Mouse (Mus musculus) midbrain, postnatal 0 days (tissue): ENCODE measurements at regions not wholly inside any gene's neighbourhood (a gene's known extent, or its start where the extent isn't known, plus 50 kb on each side); places are given as distances from the start of the nearest gene placed in this dataset.
A peak's percentile ranks its signal among the peaks of the same experiment; 100 is the strongest.

Experiments
- ATAC-seq: fragments of 200-750 bp; cut with Nextera tagmentation; 2 replicates; pipeline ENCODE4 v1.8.0; 2017; ENCODE audit warnings: moderate number of reproducible peaks, mild to moderate bottlenecking, moderate TSS enrichment, moderate library complexity; ENCODE audit not compliant: low FRiP score
- DNase-seq: peaks from one replicate; pipeline ENCODE4 v3.0.0-alpha.2; 2015; ENCODE audit warnings: low spot score
- H3K27ac ChIP-seq: fragments of 300-500 bp; sonication (generic); 2 replicates; pipeline ENCODE4 v1.5.1; 2014; ENCODE audit warnings: low read depth, mild to moderate bottlenecking, low read length, mixed read lengths
- H3K27me3 ChIP-seq: fragments of 300-500 bp; sonication (generic); 2 replicates; pipeline ENCODE4 v1.6.1; 2014; ENCODE audit warnings: low read length, control low read depth, mixed read lengths; ENCODE audit not compliant: insufficient read depth
- H3K36me3 ChIP-seq: fragments of 300-500 bp; sonication (generic); 2 replicates; pipeline ENCODE4 v1.6.1; 2014; ENCODE audit warnings: low read length, control low read depth, mixed read lengths; ENCODE audit not compliant: insufficient read depth
- H3K4me1 ChIP-seq: fragments of 300-500 bp; sonication (generic); 2 replicates; pipeline ENCODE4 v1.6.1; 2014; ENCODE audit warnings: mild to moderate bottlenecking, control low read depth, antibody characterized with exemption, low read length, mixed read lengths; ENCODE audit not compliant: insufficient read depth
- H3K4me2 ChIP-seq: fragments of 300-500 bp; sonication (generic); 2 replicates; pipeline ENCODE4 v1.6.1; 2014; ENCODE audit warnings: low read depth, mild to moderate bottlenecking, low read length, mixed read lengths; ENCODE audit not compliant: poor library complexity, severe bottlenecking
- H3K4me3 ChIP-seq: fragments of 300-500 bp; sonication (generic); 2 replicates; pipeline ENCODE4 v1.5.1; 2014; ENCODE audit warnings: low read depth, mild to moderate bottlenecking, low read length, moderate library complexity
- H3K9ac ChIP-seq: fragments of 300-500 bp; sonication (generic); replicated peaks from 2 replicates; pipeline ENCODE4 v1.6.1; 2014; ENCODE audit warnings: mild to moderate bottlenecking, low read length, moderate library complexity, mixed read lengths; ENCODE audit not compliant: poor library complexity, severe bottlenecking
- H3K9me3 ChIP-seq: fragments of 300-500 bp; sonication (generic); 2 replicates; pipeline ENCODE4 v1.6.1; 2016; ENCODE audit warnings: low read length, control low read depth
- CTCF ChIP-seq: IDR thresholded peaks from 2 replicates; pipeline ENCODE4 v1.5.1; 2016; ENCODE audit warnings: antibody characterized with exemption, mild to moderate bottlenecking
- WGBS: fragments of 180-500 bp; shearing (Covaris S2); extraction: QIAGEN DNeasy Blood & Tissue Kit; methylation state at CpG from one replicate; pipeline ENCODE4 v1.1.7; 2014; 5-methylcytosine and 5-hydroxymethylcytosine counted together

GRCm38 (mm10) chr1:28229611-28230010 lies 550.4 kb downstream of the Gm597 start:
- no peak overlapping the region for H3K4me3 ChIP-seq
- ATAC-seq: no peak
- no peak for TF ChIP-seq CTCF
- H3K36me3 ChIP-seq: no peaks in the 10 kb centered on the region
- no peaks in the 10 kb centered on the region for H3K27me3 ChIP-seq
- no peak overlapping the region for H3K4me2 ChIP-seq
- no peak overlapping the region for H3K27ac ChIP-seq
- DNase-seq: peak; percentile 38
- H3K4me1 ChIP-seq: no peaks in the 10 kb centered on the region
- no peaks in the 10 kb centered on the region for H3K9me3 ChIP-seq
- no peak overlapping the region for H3K9ac ChIP-seq

- H3K9me3 ChIP-seq: no peaks in the 10 kb centered on the region
- H3K4me3 ChIP-seq: no peak overlapping the region
- no peaks in the 10 kb centered on the region for H3K27me3 ChIP-seq
- no peaks in the 10 kb centered on the region for H3K4me1 ChIP-seq
- no peaks in the 10 kb centered on the region for H3K36me3 ChIP-seq
- ATAC-seq (peak; percentile 68; the same call in 1 of the 2 replicates), DNase-seq (peak; percentile 73)
- no peak overlapping the region for H3K4me2 ChIP-seq
- no peak overlapping the region for H3K9ac ChIP-seq
- WGBS: 53% methylated on average over 2 of the region's 2 CpGs
- no peak for TF ChIP-seq CTCF
- H3K27ac ChIP-seq: no peak overlapping the region
These were observed 565.6 kb downstream of the Gm597 start for GRCm38 (mm10) chr1:28214243-28215038.
